7 mouse cellular contexts compared by ENCODE assay signal in the genomic region with DNA sequence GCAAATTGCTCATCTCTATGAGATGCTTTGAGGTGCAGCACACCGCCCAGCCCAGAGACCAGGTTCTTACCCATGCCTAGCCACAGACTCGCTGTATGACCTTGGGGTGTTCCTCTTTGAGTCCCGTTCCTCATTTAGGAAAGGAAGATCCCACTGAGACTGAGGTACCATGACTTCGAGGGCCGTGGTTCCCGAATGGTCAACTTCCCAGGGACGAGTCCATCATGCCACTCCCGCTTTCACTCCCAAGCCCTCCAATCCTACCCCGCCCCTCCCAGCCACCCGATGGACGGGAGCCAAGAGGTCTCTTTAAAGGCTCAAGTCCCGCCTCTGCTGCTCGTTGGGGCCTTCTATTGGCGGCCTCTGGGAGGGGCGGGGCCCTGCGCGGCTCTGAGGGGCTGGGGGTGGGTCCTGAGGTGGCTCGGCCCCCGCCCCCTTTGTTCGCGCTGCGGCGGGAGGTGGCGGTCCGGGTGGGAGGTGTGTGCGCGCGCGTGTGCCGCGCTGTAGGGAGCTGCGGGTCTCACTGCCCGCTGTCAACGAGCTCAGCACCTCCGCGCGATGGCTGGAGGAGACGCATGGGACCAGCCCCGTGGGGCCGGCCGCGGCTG. TPM values are rescaled to one million over a fixed set of nuclear protein-coding genes. Genes with fewer than 3 reads are reported as not detected.
DNase-seq lines count a peak whose midpoint lies in the region; ATAC-seq and TF ChIP-seq lines count a peak whose summit lies in the region.

A gene (plus strand): TSS at position 439 of the 608 bp plus-strand sequence.

- peak within 1 kb of the TSS; percentile 80 for H3K9ac ChIP-seq in embryonic facial prominence, embryonic 12.5 days
- H3K9ac ChIP-seq in kidney, embryonic 14.5 days (ENCODE audit: low read depth, low read length) = peak within 1 kb of the TSS; percentile 57
- peak within 1 kb of the TSS; percentile 77 for H3K9ac ChIP-seq in limb, embryonic 14.5 days (ENCODE audit: low read depth, low read length, severe bottlenecking)
- peak within 1 kb of the TSS; percentile 98 for H3K9ac ChIP-seq in midbrain, embryonic 16.5 days (ENCODE audit: low read depth, low read length)

- H3K9me3 ChIP-seq in embryonic facial prominence, embryonic 12.5 days = no peaks in the 10 kb centered on the region
- no peaks in the 10 kb centered on the region for H3K9me3 ChIP-seq in heart, embryonic 10.5 days
- H3K9me3 ChIP-seq in kidney, embryonic 14.5 days (ENCODE audit: control insufficient read depth, low read length) = no peaks in the 10 kb centered on the region
- no peaks in the 10 kb centered on the region for H3K9me3 ChIP-seq in limb, embryonic 14.5 days (ENCODE audit: control insufficient read depth, low read length)
- H3K9me3 ChIP-seq in midbrain, embryonic 16.5 days (replicated peaks; ENCODE audit: control insufficient read depth, low read length, poor library complexity, severe bottlenecking) = no peaks in the 10 kb centered on the region

- under 1% methylated on average over 42 of the region's 42 CpGs for WGBS in embryonic facial prominence, embryonic 12.5 days
- 1% methylated on average over 42 of the region's 42 CpGs for WGBS in heart, embryonic 10.5 days
- WGBS in kidney, embryonic 14.5 days = 2% methylated on average over 40 of the region's 42 CpGs
- WGBS in limb, embryonic 14.5 days = 2% methylated on average over 25 of the region's 42 CpGs
- WGBS in midbrain, embryonic 16.5 days = 1% methylated on average over 39 of the region's 42 CpGs

- no peaks in the 10 kb centered on the region for H3K27me3 ChIP-seq in embryonic facial prominence, embryonic 12.5 days
- H3K27me3 ChIP-seq in heart, embryonic 10.5 days (ENCODE audit: insufficient read depth, poor library complexity, severe bottlenecking) = peaks cover 10% of the 10 kb centered on the region; the same call in 1 of the 2 replicates
- peaks cover 3% of the 10 kb centered on the region; the same call in 1 of the 2 replicates for H3K27me3 ChIP-seq in kidney, embryonic 14.5 days (ENCODE audit: control insufficient read depth, insufficient read depth, low read length)
- H3K27me3 ChIP-seq in limb, embryonic 14.5 days (ENCODE audit: control insufficient read depth, insufficient read depth, low read length) = no peaks in the 10 kb centered on the region
- H3K27me3 ChIP-seq in midbrain, embryonic 16.5 days (ENCODE audit: control insufficient read depth, insufficient read depth, low read depth, low read length) = no peaks in the 10 kb centered on the region

- peak within 1 kb of the TSS; percentile 78 for H3K4me2 ChIP-seq in embryonic facial prominence, embryonic 12.5 days (replicated peaks)
- peak within 1 kb of the TSS; percentile 78 for H3K4me2 ChIP-seq in kidney, embryonic 14.5 days (replicated peaks; ENCODE audit: low read depth, low read length)
- H3K4me2 ChIP-seq in limb, embryonic 14.5 days (replicated peaks; ENCODE audit: low read depth, low read length, severe bottlenecking) = peak within 1 kb of the TSS; percentile 91
- H3K4me2 ChIP-seq in midbrain, embryonic 16.5 days (ENCODE audit: low read length) = peak within 1 kb of the TSS; percentile 87

- H3K27ac ChIP-seq in embryonic facial prominence, embryonic 12.5 days = peak within 1 kb of the TSS; percentile 69
- H3K27ac ChIP-seq in heart, embryonic 10.5 days = peak within 1 kb of the TSS; percentile 91
- H3K27ac ChIP-seq in kidney, embryonic 14.5 days (ENCODE audit: low read depth, low read length) = no peak within 1 kb of the TSS
- H3K27ac ChIP-seq in limb, embryonic 14.5 days (replicated peaks; ENCODE audit: low read depth, low read length) = 0 out of 2 replicates have a peak within 1 kb of the TSS, but pooled peaks have one; percentile 43
- peak within 1 kb of the TSS; percentile 96 for H3K27ac ChIP-seq in midbrain, embryonic 16.5 days (ENCODE audit: low read length)

- peak; percentile 73; the same call in 1 of the 2 replicates for TF ChIP-seq POLR2A in limb, embryonic 14.5 days (IDR thresholded peaks at IDR 0.05; ENCODE audit: borderline replicate concordance, extremely low read depth, insufficient read depth, insufficient read length)

- peak; percentile 91 to 95 for DNase-seq in adrenal gland, postnatal 36 days
- peak; percentile 97 for DNase-seq in heart, embryonic 10.5 days (ENCODE audit: low spot score)
- DNase-seq in limb, embryonic 14.5 days (ENCODE audit: low spot score) = peak; percentile 92
- peak; percentile 70 to 89 for DNase-seq in spleen, postnatal 10 days (ENCODE audit: low spot score in 2 of 2)

- H3K4me1 ChIP-seq in embryonic facial prominence, embryonic 12.5 days = peaks cover 76% of the 10 kb centered on the region
- H3K4me1 ChIP-seq in heart, embryonic 10.5 days = peaks cover 93% of the 10 kb centered on the region
- H3K4me1 ChIP-seq in kidney, embryonic 14.5 days (ENCODE audit: control insufficient read depth, insufficient read depth, low read length) = peaks cover 59% of the 10 kb centered on the region
- peaks cover 62% of the 10 kb centered on the region for H3K4me1 ChIP-seq in limb, embryonic 14.5 days (ENCODE audit: control insufficient read depth, insufficient read depth, low read length)
- H3K4me1 ChIP-seq in midbrain, embryonic 16.5 days (ENCODE audit: control insufficient read depth, insufficient read depth, low read length) = peaks cover 34% of the 10 kb centered on the region

- peak; percentile 90 for ATAC-seq in embryonic facial prominence, embryonic 12.5 days (ENCODE audit: insufficient number of reproducible peaks, insufficient read depth, low FRiP score, low TSS enrichment)
- ATAC-seq in kidney, embryonic 14.5 days (ENCODE audit: low FRiP score, low TSS enrichment) = peak; percentile 91
- ATAC-seq in limb, embryonic 14.5 days (ENCODE audit: low FRiP score, low read depth) = peak; percentile 93
- peak; percentile 90 for ATAC-seq in midbrain, embryonic 16.5 days

- H3K4me3 ChIP-seq in embryonic facial prominence, embryonic 12.5 days = peak within 1 kb of the TSS; percentile 78
- H3K4me3 ChIP-seq in heart, embryonic 10.5 days = peak within 1 kb of the TSS; percentile 95
- peak within 1 kb of the TSS; percentile 62 for H3K4me3 ChIP-seq in kidney, embryonic 14.5 days (ENCODE audit: low read length)
- peak within 1 kb of the TSS; percentile 80 for H3K4me3 ChIP-seq in limb, embryonic 14.5 days (replicated peaks; ENCODE audit: low read length)
- peak within 1 kb of the TSS; percentile 85 for H3K4me3 ChIP-seq in midbrain, embryonic 16.5 days (ENCODE audit: low read depth, low read length)

- no peaks in the 10 kb centered on the region for H3K36me3 ChIP-seq in embryonic facial prominence, embryonic 12.5 days
- H3K36me3 ChIP-seq in heart, embryonic 10.5 days = no peaks in the 10 kb centered on the region
- H3K36me3 ChIP-seq in kidney, embryonic 14.5 days (ENCODE audit: control insufficient read depth, insufficient read depth, low read length) = no peaks in the 10 kb centered on the region
- no peaks in the 10 kb centered on the region for H3K36me3 ChIP-seq in limb, embryonic 14.5 days (ENCODE audit: control insufficient read depth, insufficient read depth, low read length)
- no peaks in the 10 kb centered on the region for H3K36me3 ChIP-seq in midbrain, embryonic 16.5 days (ENCODE audit: control insufficient read depth, insufficient read depth, low read length)

RNA-seq across cellular contexts. Expression of the gene that starts here (rescaled TPM):
- total RNA-seq in adrenal gland, postnatal 36 days (2021) = 1 to 10 TPM; 2.4 TPM
- 8.6 and 9.7 TPM in 2 replicates for polyA plus RNA-seq in embryonic facial prominence, embryonic 12.5 days (2016; fragmentation: Nextera tagmentation; extraction: Ambion mirVana)
- 4.6 and 5.4 TPM in 2 replicates for polyA plus RNA-seq in heart, embryonic 10.5 days (2016; fragmentation: Nextera tagmentation; extraction: Ambion mirVana)
- 3.2 and 3.3 TPM in 2 replicates for polyA plus RNA-seq in kidney, embryonic 14.5 days (2014; fragmentation: Nextera tagmentation; extraction: Ambion mirVana)
- 10.9 and 13.2 TPM in 2 replicates for polyA plus RNA-seq in limb, embryonic 14.5 days (2012; rRNA removed)
- 3.6 and 3.8 TPM in 2 replicates for polyA plus RNA-seq in limb, embryonic 14.5 days (2014; fragmentation: Nextera tagmentation; extraction: Ambion mirVana)
- 47.9 and 55.7 TPM in 2 replicates for polyA plus RNA-seq in midbrain, embryonic 16.5 days (2015; fragmentation: Nextera tagmentation; extraction: Ambion mirVana)
